Mouse (Mus musculus) thymus, adult 2 months (tissue): ENCODE measurements around the gene Pycr1.

Experiments used
- CTCF ChIP-seq: fragments of 200-500 bp; IDR thresholded peaks from 2 replicates; pipeline ENCODE4 v1.5.1; 2012; ENCODE audit warnings: mild to moderate bottlenecking, control low read depth, low read length, moderate library complexity, borderline replicate concordance; ENCODE audit not compliant: control insufficient read depth, poor library complexity, insufficient read depth; ENCODE audit errors: extremely low read depth
- POLR2A ChIP-seq: fragments of 200-500 bp; IDR thresholded peaks from 2 replicates; pipeline ENCODE4 v1.6.1; 2012; ENCODE audit warnings: mild to moderate bottlenecking, low read length, control low read depth, moderate library complexity; ENCODE audit not compliant: control insufficient read depth, poor library complexity, insufficient read depth; ENCODE audit errors: extremely low read depth

GRCm38 (mm10) chr11:120626785-120627467, 16.6 kb downstream of the Pycr1 start:
- TF ChIP-seq POLR2A (no peak), CTCF (no peak)
